Mouse (Mus musculus): ENCODE results near the gene Prkcq.

Prkcq gene

DNA sequence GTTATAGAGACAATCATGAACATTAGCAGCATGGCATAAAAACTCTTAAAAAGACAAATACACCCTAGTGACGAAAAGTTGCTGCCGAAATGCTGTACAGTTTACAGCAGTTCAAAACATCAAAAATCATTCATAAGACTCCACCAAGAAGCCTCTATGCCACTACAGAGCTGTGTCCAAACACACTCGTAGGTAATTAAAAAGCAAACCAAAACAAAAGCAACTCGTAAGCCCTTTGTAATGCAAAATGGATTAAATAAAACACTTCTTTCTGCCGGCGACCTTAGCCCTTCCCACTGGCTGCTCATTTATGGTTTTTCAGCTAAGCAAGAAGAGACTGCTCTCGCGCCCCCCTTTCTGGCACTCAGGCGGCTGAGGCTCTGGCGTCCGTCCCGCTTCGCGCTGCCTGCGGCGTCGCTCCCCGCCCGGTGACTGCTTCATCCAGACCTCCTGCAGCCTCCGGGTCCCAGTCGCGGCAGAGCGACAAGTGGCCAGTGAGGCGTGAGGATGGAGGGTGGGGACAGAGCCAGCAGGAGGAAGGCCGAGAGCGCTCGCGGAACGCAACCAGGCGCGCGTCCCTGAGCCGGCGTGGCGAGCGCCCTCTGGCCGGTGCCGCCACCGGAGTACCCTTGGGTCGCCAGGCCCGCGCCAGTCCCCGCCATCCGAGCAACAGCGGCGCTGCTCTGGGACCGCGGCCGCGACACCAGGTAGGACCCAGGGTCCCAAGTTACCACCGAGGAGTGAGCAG lies at the start of gene Prkcq:
Prkcq (plus strand) TSS at position 355 of the 748 bp plus-strand sequence.
- DNase-seq (ENCODE audit: low read depth, low spot score) = peak; percentile 41

DNA sequence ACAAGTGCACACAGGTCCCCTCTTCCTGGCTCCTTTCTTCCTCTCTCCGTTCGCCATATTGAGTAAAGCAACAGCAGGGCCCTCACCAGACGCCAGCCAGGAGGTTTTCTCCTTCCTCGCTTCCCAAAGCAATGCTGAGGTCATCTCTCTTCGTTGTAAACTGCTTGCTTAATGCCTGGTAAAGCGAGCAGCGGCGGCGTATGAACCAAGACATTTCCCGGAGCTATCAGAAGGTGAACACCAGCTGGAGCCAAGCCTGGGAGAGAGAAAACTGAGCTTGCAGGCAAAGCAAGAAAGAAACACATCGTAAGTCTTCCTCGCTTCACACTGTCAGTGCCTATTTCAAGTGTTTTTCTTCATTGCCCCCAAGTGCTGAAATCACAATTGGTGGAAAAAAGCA lies 41.0 kb upstream of the Prkcq start:
- DNase-seq (ENCODE audit: low read depth, low spot score) = no peak

DNA sequence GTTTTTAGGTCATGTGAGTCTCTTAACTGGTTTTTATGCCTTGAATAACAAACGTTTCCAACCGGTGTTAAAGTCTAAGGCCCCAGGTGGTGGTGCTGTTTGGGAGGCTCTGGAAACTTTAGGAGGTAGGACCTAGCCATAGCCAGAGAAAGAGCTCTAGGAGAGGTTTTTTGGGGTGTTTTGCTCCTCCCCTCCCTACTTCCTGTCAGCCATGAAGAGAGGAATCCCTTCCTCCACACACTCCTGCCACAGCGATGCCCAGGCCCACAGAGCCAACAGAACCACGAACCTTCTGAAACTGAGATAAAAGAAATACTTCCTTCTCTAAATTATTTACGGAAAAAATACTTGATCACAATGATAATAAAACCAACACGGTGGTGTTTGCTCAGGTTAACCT lies 36.2 kb upstream of the Prkcq start:
- no peak for DNase-seq (ENCODE audit: low read depth, low spot score)

DNA sequence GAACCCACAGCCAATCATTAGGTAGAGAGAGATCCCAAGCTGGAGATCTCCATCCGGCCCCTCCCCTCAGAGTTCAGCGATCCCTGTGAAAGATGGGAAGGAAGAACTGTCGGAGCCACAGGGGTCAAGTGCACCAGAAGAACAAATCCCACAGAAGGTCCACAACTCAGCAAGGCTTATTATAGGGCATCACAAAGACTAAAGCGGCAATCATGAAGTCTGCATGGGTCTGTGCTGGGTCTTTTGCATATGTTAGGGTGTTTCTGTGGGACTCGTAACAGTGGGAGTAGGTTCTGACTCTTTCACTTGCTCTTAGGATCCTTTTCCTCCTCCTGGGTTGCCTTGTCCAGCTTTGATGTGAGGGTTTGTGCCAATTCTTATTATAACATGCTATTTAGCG lies 33.8 kb upstream of the Prkcq start:
- DNase-seq (ENCODE audit: low read depth, low spot score) = no peak

DNA sequence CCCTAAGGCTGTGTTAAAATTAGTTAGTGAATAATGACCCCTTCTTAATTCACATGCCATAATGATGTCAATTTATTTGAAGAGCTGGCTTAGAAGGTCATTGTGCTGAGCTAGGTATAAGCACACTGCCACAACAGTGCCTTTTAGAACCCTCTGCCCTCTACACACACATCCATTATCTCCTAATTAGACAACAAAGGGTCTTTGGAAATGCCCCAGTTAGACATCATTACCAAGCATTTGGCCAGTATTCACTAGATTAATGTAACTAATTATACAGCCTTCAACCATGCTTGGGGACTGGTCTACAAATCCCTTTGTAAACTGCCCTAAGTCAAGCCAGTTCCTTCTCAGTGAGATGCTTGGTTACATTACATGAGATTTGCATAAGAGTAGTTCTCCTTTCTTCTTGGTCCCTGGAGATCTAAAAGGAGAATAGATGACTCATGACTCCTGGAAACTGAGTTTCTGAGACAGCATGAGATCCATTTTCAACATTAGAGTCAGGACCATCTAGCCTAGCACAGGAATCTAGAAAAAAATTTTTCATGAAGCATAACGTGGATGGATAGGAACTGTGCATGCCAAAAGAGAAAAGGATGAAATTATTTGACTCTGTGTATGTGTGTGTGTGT lies 32.3 kb upstream of the Prkcq start:
- DNase-seq (ENCODE audit: low read depth, low spot score) = no peak

DNA sequence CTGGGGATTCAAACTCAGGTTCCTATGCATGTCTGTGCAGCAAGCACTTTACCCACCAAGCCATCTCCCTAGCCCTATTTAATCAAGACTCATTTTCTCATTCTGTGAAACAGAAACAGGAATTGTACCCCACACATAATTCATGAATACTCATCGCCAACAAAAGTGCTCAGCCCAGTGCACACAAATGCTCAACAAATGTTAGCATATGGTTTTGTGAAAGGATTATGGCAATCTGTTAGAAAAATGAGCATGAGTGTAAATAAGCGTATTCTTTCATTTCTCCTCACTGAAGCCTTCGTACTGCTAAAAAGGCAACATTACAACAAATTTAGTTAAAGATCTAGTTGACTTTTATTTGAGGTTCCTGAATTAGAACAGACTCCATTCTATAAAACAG lies 31.5 kb upstream of the Prkcq start:
- DNase-seq (ENCODE audit: low read depth, low spot score) = no peak

DNA sequence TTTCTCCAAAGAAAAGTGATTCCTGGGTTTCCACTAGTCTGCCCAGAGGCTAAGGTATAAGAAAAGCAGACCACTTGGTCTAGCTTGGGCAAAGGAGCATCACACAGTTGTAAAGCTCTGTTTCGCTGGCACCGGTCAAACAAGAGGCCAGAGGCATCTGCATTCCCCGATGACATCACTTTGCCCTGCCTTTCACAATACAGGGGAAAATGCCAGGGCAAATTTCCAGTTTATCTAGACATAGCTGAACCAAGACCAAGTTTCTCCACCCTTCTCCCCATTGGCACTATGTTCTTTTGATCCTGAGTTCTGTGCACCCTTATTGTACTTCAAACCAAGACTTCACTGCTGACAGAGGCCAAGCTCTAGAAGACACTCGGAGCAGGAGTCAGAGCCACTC lies 22.8 kb upstream of the Prkcq start:
- no peak for DNase-seq (ENCODE audit: low read depth, low spot score)

DNA sequence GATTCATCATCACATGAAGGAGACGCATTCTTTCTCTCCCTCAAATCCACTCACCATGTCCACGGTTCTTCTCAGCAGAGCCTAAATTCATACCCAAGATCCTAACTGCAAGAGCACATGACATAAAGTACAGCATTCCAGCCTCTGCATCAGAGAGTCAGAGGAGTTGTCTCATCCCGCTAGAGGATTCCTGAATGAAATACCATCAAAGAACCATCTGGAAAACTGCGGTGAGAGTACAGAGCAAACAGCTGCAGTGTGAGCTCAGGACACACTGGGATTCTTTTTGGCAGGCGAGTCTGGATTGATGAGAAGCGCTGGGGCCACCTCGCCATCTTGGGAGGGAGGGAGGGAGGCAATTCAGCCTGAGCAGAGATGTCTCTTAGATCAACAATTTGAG lies 20.9 kb upstream of the Prkcq start:
- DNase-seq (ENCODE audit: low read depth, low spot score) = no peak

DNA sequence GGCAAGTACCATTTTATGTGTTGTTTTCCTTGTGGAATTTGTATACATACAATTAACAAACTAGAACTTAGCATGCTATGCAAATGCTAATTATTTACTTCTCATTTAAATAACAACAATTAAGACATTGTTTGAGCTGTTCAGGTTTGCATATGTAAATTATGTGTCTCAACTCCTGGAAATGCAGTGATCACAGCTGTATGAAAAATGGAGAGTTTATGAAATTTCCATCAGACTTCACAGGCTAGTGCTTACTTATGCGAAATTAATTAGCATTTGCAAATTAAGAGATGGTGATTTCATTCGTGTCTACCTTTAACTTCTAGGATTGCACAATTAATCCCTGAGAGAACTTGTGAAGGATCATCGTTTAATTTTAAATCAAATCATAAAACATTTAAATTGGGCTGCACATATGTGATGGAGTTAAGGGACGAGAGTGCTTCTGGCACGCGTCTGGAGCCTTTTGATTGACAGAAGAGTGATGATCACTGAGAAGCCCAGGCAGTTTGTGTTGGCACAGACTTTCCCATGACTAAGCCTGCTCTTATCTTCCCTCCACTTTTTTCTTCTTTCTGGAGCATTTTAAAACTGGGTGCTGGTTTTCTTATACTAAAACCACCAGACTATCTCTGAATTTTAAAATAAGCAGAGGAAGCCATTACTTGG lies 20.1 kb upstream of the Prkcq start:
- no peak for DNase-seq (ENCODE audit: low read depth, low spot score)

DNA sequence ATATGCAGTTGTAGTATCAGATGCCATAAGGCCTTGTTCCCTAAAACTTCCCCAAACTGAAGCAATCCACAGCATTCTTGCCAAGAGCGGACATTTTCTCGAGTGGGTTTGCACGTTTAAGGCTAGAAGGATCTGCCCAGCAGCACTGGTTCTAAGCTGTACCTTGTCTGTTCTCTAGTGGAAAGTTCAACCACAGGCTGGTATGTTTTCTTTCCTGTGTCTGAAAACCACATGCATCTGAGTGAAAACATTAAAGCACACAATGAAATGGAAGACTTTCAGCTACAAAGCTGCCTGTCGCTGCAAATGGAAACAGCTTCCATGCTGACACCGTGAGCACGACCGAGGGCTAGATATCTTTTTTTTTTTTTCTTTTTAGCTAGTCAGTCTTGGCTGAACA lies 12.3 kb upstream of the Prkcq start:
- no peak for DNase-seq (ENCODE audit: low read depth, low spot score)

DNA sequence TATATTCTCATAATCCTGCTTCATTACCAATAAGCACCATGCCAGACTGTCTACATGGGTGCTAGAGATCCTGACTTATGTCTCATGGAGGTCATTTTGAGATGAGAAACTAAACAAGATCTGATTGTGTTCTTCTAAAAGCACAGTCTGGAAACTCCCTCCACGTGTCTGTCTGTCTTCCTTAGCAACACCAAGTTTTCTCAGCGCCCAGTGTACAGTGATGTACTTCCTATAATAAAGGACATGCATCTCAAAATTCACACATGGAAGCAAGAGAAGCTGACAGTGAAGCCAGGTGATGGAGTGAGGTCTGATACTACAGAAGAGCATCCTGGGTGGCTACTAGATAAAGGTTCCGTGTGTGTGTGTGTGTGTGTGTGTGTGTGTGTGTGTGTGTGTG lies 11.2 kb upstream of the Prkcq start:
- DNase-seq (ENCODE audit: low read depth, low spot score) = no peak

DNA sequence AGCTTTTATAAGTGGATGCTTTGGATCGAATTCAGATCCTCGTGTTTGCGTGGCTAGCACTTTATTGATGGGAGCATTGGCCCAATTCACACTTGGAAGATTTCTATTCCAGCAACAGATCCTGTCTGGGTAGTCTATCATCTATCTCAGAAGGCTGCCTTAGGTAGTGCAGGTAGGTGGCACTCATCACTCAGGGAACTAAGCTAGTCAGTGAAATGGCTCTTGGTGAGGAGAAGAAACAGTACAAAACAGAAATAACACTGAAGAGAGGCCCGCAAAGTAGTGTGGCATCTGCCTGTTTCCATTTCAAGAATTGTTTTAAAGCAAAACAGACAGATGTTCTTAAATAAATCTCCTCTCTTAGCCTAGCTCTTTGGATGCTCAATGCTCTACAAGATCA lies 10.6 kb upstream of the Prkcq start:
- DNase-seq (ENCODE audit: low read depth, low spot score) = no peak

DNA sequence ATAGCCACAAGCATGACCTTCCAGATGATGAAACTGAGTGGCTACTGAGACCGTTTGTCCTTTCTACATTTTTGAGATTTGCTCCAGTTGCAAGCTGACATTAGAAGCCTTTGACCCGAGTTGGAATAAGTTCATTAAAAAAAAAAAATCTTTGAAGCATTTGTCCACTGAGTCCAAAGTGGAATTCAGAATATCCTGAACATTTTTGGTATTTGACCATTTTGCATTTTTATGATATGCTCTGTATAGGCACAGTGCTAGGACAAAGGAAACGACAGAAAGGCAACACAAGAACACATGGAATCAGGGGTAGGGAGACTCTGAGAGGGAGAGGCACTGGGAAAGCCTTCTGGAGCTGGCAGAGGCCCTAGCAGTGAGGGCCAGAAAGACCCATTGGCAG lies 9.2 kb upstream of the Prkcq start:
- no peak for DNase-seq (ENCODE audit: low read depth, low spot score)

DNA sequence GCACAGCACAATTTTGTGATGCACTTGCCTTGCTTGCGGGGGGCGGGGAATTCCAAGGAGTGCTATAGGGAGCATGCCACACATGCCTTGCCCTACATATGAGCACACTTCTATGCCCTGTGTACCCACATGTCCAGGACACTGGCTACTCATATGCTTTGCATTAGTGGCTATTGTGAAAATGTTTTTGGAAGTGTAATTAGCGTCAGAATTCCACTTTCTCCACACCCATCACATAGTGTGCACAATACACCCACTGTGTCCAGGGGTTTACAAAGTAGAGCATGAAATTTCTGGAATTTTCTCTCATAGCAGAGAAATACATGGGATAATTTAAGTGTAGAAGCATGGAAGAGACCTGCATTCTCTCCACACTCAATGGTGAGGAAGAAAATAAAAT lies 7.7 kb upstream of the Prkcq start:
- no peak for DNase-seq (ENCODE audit: low read depth, low spot score)

DNA sequence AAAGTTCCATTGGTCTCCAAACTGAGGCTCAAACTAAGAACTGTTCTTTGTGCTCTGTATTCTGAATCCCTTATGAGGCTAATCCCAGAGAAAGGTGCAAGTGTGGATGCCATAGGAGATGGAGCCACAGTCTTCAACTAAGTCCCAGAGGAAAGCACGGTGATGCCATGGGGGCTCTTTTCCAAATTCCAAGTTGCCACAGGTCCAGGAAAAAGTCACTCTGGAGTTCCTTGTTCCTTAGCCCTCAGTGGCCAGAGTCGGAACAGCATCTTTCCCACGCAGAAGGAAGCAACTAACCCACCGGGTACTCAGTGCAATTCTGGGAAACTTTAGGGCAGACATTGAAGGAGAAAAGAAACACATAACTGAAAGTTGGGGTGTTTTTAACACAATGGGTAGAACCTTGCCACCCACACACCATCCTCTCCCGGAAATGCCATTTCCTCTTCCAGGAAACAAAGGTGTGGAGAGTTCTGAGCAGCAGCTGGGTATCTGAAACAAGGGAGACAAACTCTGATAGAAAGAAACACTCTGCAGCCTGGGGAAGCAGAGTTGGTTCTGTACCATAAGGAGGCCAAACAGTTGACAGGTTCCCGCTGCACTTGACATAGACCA lies 2.1 kb upstream of the Prkcq start:
- no peak for DNase-seq (ENCODE audit: low read depth, low spot score)

DNA sequence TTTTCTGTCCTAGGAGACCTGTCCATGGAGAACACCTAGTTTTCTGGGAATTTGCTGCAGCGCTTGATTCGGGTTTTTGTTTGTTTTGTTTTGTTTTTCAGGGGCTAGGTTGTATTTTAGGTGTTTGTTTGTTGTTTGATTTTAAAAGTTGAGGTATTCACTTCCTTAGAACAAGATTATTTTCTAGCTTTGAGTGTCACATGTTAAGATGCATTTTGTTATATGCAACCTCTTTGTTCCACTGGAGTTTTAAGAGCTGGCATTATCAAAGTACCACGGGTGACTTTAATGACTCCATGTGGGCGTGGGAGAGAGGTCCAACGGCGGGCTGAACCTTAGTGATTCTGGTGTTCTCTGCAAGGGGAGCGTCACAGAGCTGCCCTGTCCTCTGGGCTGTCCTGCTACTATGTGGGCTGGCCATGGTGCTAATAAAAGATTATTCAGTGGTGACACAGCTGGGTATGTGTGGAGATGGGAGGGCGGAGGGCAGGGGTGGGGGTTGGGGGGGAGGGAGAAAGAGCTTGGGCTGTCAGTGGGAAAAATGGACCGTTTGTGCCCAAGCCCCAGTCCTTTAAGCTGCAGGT lies 1.0 kb downstream of the Prkcq start:
- no peak for DNase-seq (ENCODE audit: low read depth, low spot score)

DNA sequence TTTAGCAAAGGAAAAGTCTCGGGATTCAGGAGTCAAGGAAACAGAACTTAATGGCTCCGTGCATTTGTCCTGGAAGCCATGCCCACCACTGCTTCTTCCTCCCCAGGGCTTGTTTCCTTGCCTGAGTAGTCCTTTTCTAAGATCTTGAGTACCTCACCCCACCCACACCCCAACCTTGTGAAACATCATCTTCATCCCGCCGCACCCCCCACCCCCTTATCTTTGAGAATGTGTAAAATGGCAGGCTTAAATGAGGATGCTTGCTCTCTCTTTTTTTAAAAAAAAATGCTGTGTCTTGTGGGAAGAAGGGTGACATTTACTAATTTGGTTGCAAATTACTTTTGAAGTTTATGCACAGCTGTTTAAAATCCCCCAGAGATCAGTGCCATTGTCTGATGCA lies 1.6 kb downstream of the Prkcq start:
- DNase-seq (ENCODE audit: low read depth, low spot score) = no peak

DNA sequence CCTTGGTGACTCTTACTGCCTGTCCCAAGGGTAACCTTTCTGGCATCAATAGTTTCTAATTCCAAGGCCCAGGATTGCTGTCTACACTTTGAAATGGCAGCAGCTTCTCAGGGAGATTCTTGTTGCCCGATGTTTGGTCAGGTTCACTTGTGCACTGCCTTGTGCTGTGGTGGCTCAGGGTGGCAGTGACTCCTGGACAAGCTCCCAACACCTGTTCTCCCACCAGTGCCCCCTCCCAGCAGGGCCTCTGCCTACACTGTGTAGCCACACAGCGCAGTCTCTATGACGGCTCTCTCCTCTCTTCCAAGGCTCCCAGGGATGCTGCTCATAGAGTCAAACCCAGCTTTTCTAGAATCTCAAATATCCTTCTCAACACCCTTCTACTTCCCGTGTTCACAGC lies 2.2 kb downstream of the Prkcq start:
- DNase-seq (ENCODE audit: low read depth, low spot score) = no peak

DNA sequence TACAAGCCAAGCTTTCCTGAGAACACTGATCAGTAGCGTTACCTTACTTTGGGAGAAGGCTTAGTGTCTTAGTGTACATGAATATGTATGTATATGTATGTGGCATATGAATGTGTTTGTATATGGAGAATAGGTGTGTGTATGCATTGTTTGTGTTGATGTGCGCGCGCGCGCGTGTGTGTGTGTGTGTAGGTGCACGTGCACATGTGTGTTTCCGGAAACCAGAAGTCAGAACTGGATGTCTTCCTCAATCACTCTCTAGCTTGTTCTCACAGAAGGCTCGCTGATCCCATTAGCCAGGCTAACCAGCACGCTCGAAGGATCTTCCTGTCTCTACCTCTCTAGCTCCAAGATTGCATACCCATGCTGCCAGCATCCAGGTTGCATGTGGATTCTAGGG lies 6.0 kb downstream of the Prkcq start:
- no peak for DNase-seq (ENCODE audit: low read depth, low spot score)

DNA sequence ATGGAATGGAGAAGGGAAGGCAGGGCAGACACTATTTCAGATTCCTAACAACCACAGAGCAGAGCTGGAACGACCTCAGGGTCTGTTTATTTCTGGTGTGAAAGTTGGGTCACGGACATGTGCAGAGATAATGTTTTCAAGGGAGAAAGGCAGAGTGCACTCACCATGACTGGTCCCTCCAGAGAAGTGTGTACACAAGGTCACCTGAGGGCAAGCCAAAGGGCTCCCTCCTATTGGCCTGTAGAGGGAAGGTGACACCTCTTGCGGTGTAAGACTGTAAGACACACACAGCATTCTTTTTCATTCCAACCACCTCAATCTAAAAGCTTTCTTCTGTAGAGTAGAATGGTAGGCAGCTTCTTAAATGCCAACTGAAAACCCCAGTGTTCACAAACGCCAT lies 9.6 kb downstream of the Prkcq start:
- DNase-seq (ENCODE audit: low read depth, low spot score) = no peak

DNA sequence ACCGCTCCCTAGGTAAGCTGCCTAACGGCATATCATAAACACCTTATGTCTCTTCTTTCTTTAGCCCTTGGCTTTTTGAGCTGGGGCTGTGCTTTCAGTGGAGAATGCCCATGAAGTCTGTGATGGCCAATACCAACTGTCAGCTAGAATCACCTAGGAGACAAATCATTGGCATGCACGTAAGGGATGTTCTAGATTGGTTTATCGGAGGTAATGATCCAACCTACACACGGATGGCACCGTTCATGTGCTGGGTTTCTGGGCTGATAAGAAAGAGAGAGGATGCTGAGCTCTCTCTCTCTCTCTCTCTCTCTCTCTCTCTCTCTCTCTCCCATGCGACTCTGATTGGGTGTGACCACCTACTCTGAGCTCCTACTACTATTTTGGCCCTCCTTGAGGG lies 10.2 kb downstream of the Prkcq start:
- DNase-seq (ENCODE audit: low read depth, low spot score) = no peak

DNA sequence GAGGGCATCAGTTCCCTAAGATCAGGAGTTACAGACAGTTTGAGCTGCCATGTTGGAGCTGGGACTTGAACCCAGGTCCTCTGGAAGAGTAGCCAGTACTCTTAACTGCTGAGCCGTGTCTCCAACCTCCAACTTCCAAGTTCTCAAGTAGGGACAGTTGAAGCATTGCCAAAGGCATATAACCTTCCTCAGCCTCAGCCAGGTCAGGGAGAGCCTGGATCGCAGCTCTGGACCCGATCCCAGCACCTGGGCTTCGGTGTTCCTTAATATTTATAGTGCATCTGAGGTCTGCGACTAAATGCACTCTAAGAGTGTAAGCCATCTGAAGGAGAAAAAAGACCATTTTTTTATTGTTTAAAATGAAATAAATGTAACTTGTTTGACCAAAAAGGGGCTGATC lies 12.1 kb downstream of the Prkcq start:
- no peak for DNase-seq (ENCODE audit: low read depth, low spot score)

Data from forelimb bud, embryonic 11.5 days (tissue).